9 mouse cellular contexts compared by ENCODE assay signal in the genomic region with DNA sequence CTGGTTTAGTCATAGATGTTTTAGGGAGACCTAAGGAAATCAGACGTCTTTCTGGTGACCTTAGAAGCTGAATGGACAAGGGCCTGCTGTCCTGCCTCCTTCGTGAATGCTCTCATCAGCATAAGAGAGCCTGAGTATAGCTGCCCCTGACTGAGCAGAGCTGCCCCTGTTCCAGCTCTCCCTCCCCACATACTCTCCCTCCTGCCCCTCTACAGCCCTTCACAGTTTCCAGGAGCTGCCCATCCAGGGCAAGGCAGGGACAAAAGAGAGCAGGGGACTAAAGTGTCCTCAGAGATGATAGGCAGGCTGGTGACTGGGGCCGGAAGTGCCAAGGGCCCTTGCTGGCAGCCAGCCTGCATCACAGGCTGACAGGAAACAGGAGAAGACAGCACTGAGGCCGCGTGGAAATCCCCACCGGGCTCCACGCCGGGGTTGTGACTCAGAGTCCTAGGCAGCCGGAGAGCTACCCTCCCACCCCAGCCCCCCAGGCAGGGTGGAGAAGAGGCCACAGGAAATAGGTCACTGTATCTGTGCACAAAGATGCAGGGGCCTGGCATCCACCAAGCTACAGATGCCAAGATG. TPM values are rescaled to one million over a fixed set of nuclear protein-coding genes. Genes with fewer than 3 reads are reported as not detected.
DNase-seq lines count a peak whose midpoint lies in the region; ATAC-seq and TF ChIP-seq lines count a peak whose summit lies in the region.
"Had no signal": no experiment of that assay in that cellular context is flagged by ENCODE, and none has a peak within 500 bp of the region (broad histone marks: within the 10 kb centered on the region; RNA-seq: fewer than 3 reads in every experiment).

No protein-coding gene starts in this region.

- no peak overlapping the region; the same call in 1 of the 2 replicates for H3K4me2 ChIP-seq in midbrain, embryonic 16.5 days (ENCODE audit: low read length)
- no peak overlapping the region for H3K4me2 ChIP-seq in intestine, embryonic 15.5 days (replicated peaks)
- H3K4me2 ChIP-seq in liver, postnatal 0 days (ENCODE audit: low read depth, low read length): no peak overlapping the region
- H3K4me2 ChIP-seq: neural tube, embryonic 12.5 days had no signal

- DNase-seq in midbrain, embryonic 10.5 days (ENCODE audit: low spot score): no peak
- DNase-seq in gastrocnemius, postnatal 10 days: peak; percentile 80
- peak; percentile 67 for DNase-seq in liver, postnatal 0 days
- DNase-seq in ovary, postnatal 10 days (ENCODE audit: low spot score): no peak

- no peak overlapping the region for H3K4me3 ChIP-seq in midbrain, embryonic 10.5 days
- no peak overlapping the region for H3K4me3 ChIP-seq in midbrain, embryonic 16.5 days (ENCODE audit: low read depth, low read length)
- H3K4me3 ChIP-seq in intestine, embryonic 15.5 days (replicated peaks): no peak overlapping the region
- no peak overlapping the region for H3K4me3 ChIP-seq in liver, postnatal 0 days (ENCODE audit: low read depth, low read length)
- H3K4me3 ChIP-seq: neural tube, embryonic 12.5 days had no signal

- TF ChIP-seq EP300 in liver, postnatal 0 days (IDR thresholded peaks at IDR 0.05; ENCODE audit: low read depth): no peak

- H3K27me3 ChIP-seq in midbrain, embryonic 10.5 days (ENCODE audit: low read depth, poor library complexity, severe bottlenecking): no peaks in the 10 kb centered on the region
- H3K27me3 ChIP-seq in midbrain, embryonic 16.5 days (ENCODE audit: control insufficient read depth, insufficient read depth, low read depth, low read length): no peaks in the 10 kb centered on the region
- no peaks in the 10 kb centered on the region for H3K27me3 ChIP-seq in intestine, embryonic 15.5 days (replicated peaks)
- no peaks in the 10 kb centered on the region for H3K27me3 ChIP-seq in liver, postnatal 0 days (ENCODE audit: insufficient read depth, low read length)
- H3K27me3 ChIP-seq: neural tube, embryonic 12.5 days had no signal

- peaks cover 47% of the 10 kb centered on the region for H3K36me3 ChIP-seq in midbrain, embryonic 10.5 days
- H3K36me3 ChIP-seq in midbrain, embryonic 16.5 days (ENCODE audit: control insufficient read depth, insufficient read depth, low read length): no peaks in the 10 kb centered on the region
- H3K36me3 ChIP-seq in intestine, embryonic 15.5 days: 0 out of 2 replicates have a peak, but pooled peaks cover 5% of the 10 kb centered on the region
- peaks cover 6% of the 10 kb centered on the region; the same call in 1 of the 2 replicates for H3K36me3 ChIP-seq in liver, postnatal 0 days (replicated peaks; ENCODE audit: insufficient read depth, low read length)

- peak overlapping the region; percentile 57 for H3K27ac ChIP-seq in midbrain, embryonic 10.5 days (replicated peaks)
- H3K27ac ChIP-seq in midbrain, embryonic 16.5 days (ENCODE audit: low read length): no peak overlapping the region
- peak overlapping the region; percentile 60 for H3K27ac ChIP-seq in intestine, embryonic 15.5 days
- H3K27ac ChIP-seq in liver, postnatal 0 days (ENCODE audit: low read depth): peak overlapping the region; percentile 64
- H3K27ac ChIP-seq: neural tube, embryonic 12.5 days had no signal

- ATAC-seq in midbrain, embryonic 16.5 days: no peak
- ATAC-seq in cerebellum, adult (ENCODE audit: insufficient number of reproducible peaks, low FRiP score, low TSS enrichment): peak; percentile 32; the same call in 1 of the 2 replicates
- no peak for ATAC-seq in intestine, embryonic 15.5 days
- ATAC-seq in liver, postnatal 0 days: peak; percentile 65
- peak; percentile 57 for ATAC-seq in neutrophil, adult 5-6 weeks (ENCODE audit: extremely low read depth, insufficient number of reproducible peaks, low FRiP score, poor library complexity, severe bottlenecking)

- H3K9ac ChIP-seq in midbrain, embryonic 16.5 days (ENCODE audit: low read depth, low read length): no peak overlapping the region
- H3K9ac ChIP-seq in intestine, embryonic 15.5 days: peak overlapping the region; percentile 17; the same call in 1 of the 2 replicates
- no peak overlapping the region for H3K9ac ChIP-seq in liver, postnatal 0 days (replicated peaks)
- H3K9ac ChIP-seq: neural tube, embryonic 12.5 days had no signal

- H3K9me3 ChIP-seq in midbrain, embryonic 10.5 days (replicated peaks): peaks cover 10% of the 10 kb centered on the region
- H3K9me3 ChIP-seq in midbrain, embryonic 16.5 days (replicated peaks; ENCODE audit: control insufficient read depth, low read length, poor library complexity, severe bottlenecking): no peaks in the 10 kb centered on the region
- H3K9me3 ChIP-seq in intestine, embryonic 15.5 days: no peaks in the 10 kb centered on the region
- no peaks in the 10 kb centered on the region for H3K9me3 ChIP-seq in liver, postnatal 0 days (ENCODE audit: low read length)
- H3K9me3 ChIP-seq: neural tube, embryonic 12.5 days had no signal

- TF ChIP-seq CTCF in liver, postnatal 0 days (IDR thresholded peaks at IDR 0.05; ENCODE audit: low read depth): no peak

- peaks cover 52% of the 10 kb centered on the region for H3K4me1 ChIP-seq in midbrain, embryonic 10.5 days
- peaks cover 10% of the 10 kb centered on the region for H3K4me1 ChIP-seq in midbrain, embryonic 16.5 days (ENCODE audit: control insufficient read depth, insufficient read depth, low read length)
- peaks cover 33% of the 10 kb centered on the region for H3K4me1 ChIP-seq in intestine, embryonic 15.5 days (replicated peaks)
- peaks cover 50% of the 10 kb centered on the region for H3K4me1 ChIP-seq in liver, postnatal 0 days (ENCODE audit: insufficient read depth)

- WGBS in midbrain, embryonic 10.5 days: 37% methylated on average over 9 of the region's 9 CpGs
- 29% methylated on average over 9 of the region's 9 CpGs for WGBS in midbrain, embryonic 16.5 days
- 27% methylated on average over 9 of the region's 9 CpGs for WGBS in intestine, embryonic 15.5 days
- 21% methylated on average over 9 of the region's 9 CpGs for WGBS in liver, postnatal 0 days (ENCODE audit: insufficient replicate concordance)

RNA-seq across cellular contexts. Expression of a gene that starts 51.6 kb away (rescaled TPM):
- 21.7 and 22.5 TPM in 2 replicates for polyA plus RNA-seq in midbrain, embryonic 10.5 days (2016; fragmentation: Nextera tagmentation; extraction: Ambion mirVana)
- polyA plus RNA-seq in midbrain, embryonic 16.5 days (2015; fragmentation: Nextera tagmentation; extraction: Ambion mirVana): 5.7 and 6.1 TPM in 2 replicates
- 10 to 100 TPM; 44.9 to 45.0 TPM for total RNA-seq in gastrocnemius, postnatal 10 days (2021)
- 14.8 and 15.3 TPM in 2 replicates for polyA plus RNA-seq in intestine, embryonic 15.5 days (2015; fragmentation: Nextera tagmentation; extraction: Ambion mirVana)
- 1.9 and 2.1 TPM in 2 replicates for polyA plus RNA-seq in liver, postnatal 0 days (2015; fragmentation: Nextera tagmentation; extraction: Ambion mirVana)
- total RNA-seq in neutrophil, adult 5-6 weeks (2017): 28.1 and 28.7 TPM in 2 replicates

Comparison
In these comparisons a context has a peak if more than half of its experiments do, and no peak if none do; other contexts are left out.
1. DNase-seq: peak in gastrocnemius, postnatal 10 days (single experiment) and liver, postnatal 0 days (single experiment); none in midbrain, embryonic 10.5 days (single experiment) and ovary, postnatal 10 days (single experiment).
2. ATAC-seq: peak in cerebellum, adult (single experiment), liver, postnatal 0 days (single experiment) and neutrophil, adult 5-6 weeks (single experiment); none in midbrain, embryonic 16.5 days (single experiment) and intestine, embryonic 15.5 days (single experiment).